Mouse (Mus musculus) midbrain, embryonic 11.5 days (tissue): ENCODE data around the gene Lrp1. TPM values are rescaled to one million over a fixed set of nuclear protein-coding genes. Genes with fewer than 3 reads are reported as not detected.
A peak's percentile ranks its signal among the peaks of the same experiment; 100 is the strongest.

ENCODE experiments used
- ATAC-seq: fragments of 200-750 bp; cut with Nextera tagmentation; 2 replicates; pipeline ENCODE4 v1.8.0; 2017; ENCODE audit warnings: moderate TSS enrichment, moderate library complexity; ENCODE audit not compliant: low FRiP score
- DNase-seq: peaks from one replicate; pipeline ENCODE4 v3.0.0; 2015; ENCODE audit warnings: low spot score; ENCODE audit errors: missing footprints
- H3K27ac ChIP-seq: fragments of 300-500 bp; sonication (generic); 2 replicates; pipeline ENCODE4 v1.5.1; 2014; ENCODE audit warnings: low read depth, low read length
- H3K27me3 ChIP-seq: fragments of 300-500 bp; sonication (generic); 2 replicates; pipeline ENCODE4 v1.6.1; 2014; ENCODE audit warnings: mild to moderate bottlenecking, low read length, moderate library complexity, mixed read lengths; ENCODE audit not compliant: control insufficient read depth, insufficient read depth
- H3K36me3 ChIP-seq: fragments of 300-500 bp; sonication (generic); 2 replicates; pipeline ENCODE4 v1.6.1; 2014; ENCODE audit warnings: mild to moderate bottlenecking, low read length, moderate library complexity, mixed read lengths; ENCODE audit not compliant: control insufficient read depth, insufficient read depth
- H3K4me1 ChIP-seq: fragments of 300-500 bp; sonication (generic); 2 replicates; pipeline ENCODE4 v1.6.1; 2014; ENCODE audit warnings: low read length; ENCODE audit not compliant: control insufficient read depth, insufficient read depth
- H3K4me2 ChIP-seq: fragments of 300-500 bp; sonication (generic); 2 replicates; pipeline ENCODE4 v1.6.1; 2014; ENCODE audit warnings: mild to moderate bottlenecking, moderate library complexity
- H3K4me3 ChIP-seq: fragments of 300-500 bp; sonication (generic); 2 replicates; pipeline ENCODE4 v1.5.1; 2014; ENCODE audit warnings: low read depth, low read length
- H3K9ac ChIP-seq: fragments of 300-500 bp; sonication (generic); 2 replicates; pipeline ENCODE4 v1.6.1; 2014; ENCODE audit warnings: low read length
- H3K9me3 ChIP-seq: fragments of 300-500 bp; sonication (generic); 2 replicates; pipeline ENCODE4 v1.6.1; 2016; ENCODE audit warnings: low read length; ENCODE audit not compliant: control insufficient read depth
- WGBS: fragments of 180-500 bp; shearing (Covaris S2); extraction: QIAGEN DNeasy Blood & Tissue Kit; methylation state at CpG from one replicate; pipeline ENCODE4 v1.1.7; 2014; 5-methylcytosine and 5-hydroxymethylcytosine counted together
- polyA plus RNA-seq: library from polyadenylated mRNA; unstranded; fragments of >200 nt; fragmentation: Nextera tagmentation; extraction: Ambion mirVana; gene quantifications from 2 replicates; pipeline ENCODE4 v1.2.1, GENCODE M21; 2014

The Lrp1 gene
- polyA plus RNA-seq, 1 experiment from 2014 or later = 58.8 TPM

GRCm38 (mm10) chr10:127618173-127618572, 2.8 kb downstream of the Lrp1 start:
- Histone ChIP-seq H3K9ac (no peak overlapping the region), H3K36me3 (no peaks in the 10 kb centered on the region), H3K4me3 (no peak overlapping the region), H3K27me3 (no peaks in the 10 kb centered on the region), H3K27ac (no peak overlapping the region), H3K4me1 (peaks cover 58% of the 10 kb centered on the region), H3K9me3 (no peaks in the 10 kb centered on the region), H3K4me2 (no peak overlapping the region; the same call in 1 of the 2 replicates)
- ATAC-seq = no peak
- 66% methylated on average over 6 of the region's 6 CpGs for WGBS
- DNase-seq = no peak

DNA sequence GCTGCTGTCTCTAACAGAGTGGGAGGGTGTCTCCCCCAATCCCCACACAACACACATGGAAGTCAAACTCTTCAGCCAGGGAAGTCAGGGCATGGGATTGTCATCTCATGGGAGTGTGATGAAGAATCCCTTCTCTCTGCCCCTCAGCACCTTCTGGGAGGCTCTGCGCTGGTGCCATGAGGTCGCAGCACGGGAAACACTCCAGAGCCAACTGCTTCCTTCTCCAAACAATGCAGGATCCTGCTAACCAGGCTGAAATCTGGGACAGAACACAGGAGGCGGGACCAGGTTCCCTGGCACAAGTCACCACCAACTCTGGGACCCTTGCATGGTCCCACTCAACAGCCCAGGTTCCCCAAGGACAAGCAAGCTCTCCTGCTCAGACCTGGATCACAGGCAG, 3.7 kb downstream of the Lrp1 start:
- Histone ChIP-seq H3K4me2 (no peak overlapping the region), H3K9me3 (no peaks in the 10 kb centered on the region), H3K27ac (no peak overlapping the region), H3K4me3 (no peak overlapping the region), H3K36me3 (0 out of 2 replicates have a peak, but pooled peaks cover 2% of the 10 kb centered on the region), H3K9ac (no peak overlapping the region), H3K27me3 (no peaks in the 10 kb centered on the region), H3K4me1 (peaks cover 56% of the 10 kb centered on the region)
- no peak for ATAC-seq
- WGBS = 68% methylated on average over 4 of the region's 4 CpGs
- DNase-seq = no peak

- no peak overlapping the region for H3K9ac ChIP-seq
- no peaks in the 10 kb centered on the region for H3K27me3 ChIP-seq
- peaks cover 51% of the 10 kb centered on the region for H3K4me1 ChIP-seq
- DNase-seq (no peak), ATAC-seq (no peak)
- no peaks in the 10 kb centered on the region for H3K9me3 ChIP-seq
- H3K27ac ChIP-seq = no peak overlapping the region
- WGBS = 37% methylated on average over 7 of the region's 7 CpGs
- H3K36me3 ChIP-seq = peaks cover 10% of the 10 kb centered on the region
- no peak overlapping the region for H3K4me2 ChIP-seq
- no peak overlapping the region for H3K4me3 ChIP-seq
These were observed 4.7 kb downstream of the Lrp1 start for GRCm38 (mm10) chr10:127616261-127616679.

- peaks cover 11% of the 10 kb centered on the region for H3K36me3 ChIP-seq
- H3K27me3 ChIP-seq = no peaks in the 10 kb centered on the region
- no peaks in the 10 kb centered on the region for H3K9me3 ChIP-seq
- H3K4me3 ChIP-seq = no peak overlapping the region
- H3K9ac ChIP-seq = no peak overlapping the region
- ATAC-seq (no peak), DNase-seq (no peak)
- no peak overlapping the region for H3K4me2 ChIP-seq
- 68% methylated on average over 3 of the region's 3 CpGs for WGBS
- H3K4me1 ChIP-seq = peaks cover 51% of the 10 kb centered on the region
- no peak overlapping the region for H3K27ac ChIP-seq
These were observed 5.4 kb downstream of the Lrp1 start for GRCm38 (mm10) chr10:127615591-127615990.

GRCm38 (mm10) chr10:127615034-127615374, 5.9 kb downstream of the Lrp1 start:
- peaks cover 51% of the 10 kb centered on the region for H3K4me1 ChIP-seq
- H3K4me2 ChIP-seq = no peak overlapping the region
- DNase-seq (no peak), ATAC-seq (no peak)
- no peaks in the 10 kb centered on the region for H3K27me3 ChIP-seq
- no peaks in the 10 kb centered on the region for H3K9me3 ChIP-seq
- no peak overlapping the region for H3K4me3 ChIP-seq
- H3K9ac ChIP-seq = peak overlapping the region; percentile 0; the same call in 1 of the 2 replicates
- H3K27ac ChIP-seq = no peak overlapping the region
- 45% methylated on average over 2 of the region's 2 CpGs for WGBS
- H3K36me3 ChIP-seq = peaks cover 17% of the 10 kb centered on the region

DNA sequence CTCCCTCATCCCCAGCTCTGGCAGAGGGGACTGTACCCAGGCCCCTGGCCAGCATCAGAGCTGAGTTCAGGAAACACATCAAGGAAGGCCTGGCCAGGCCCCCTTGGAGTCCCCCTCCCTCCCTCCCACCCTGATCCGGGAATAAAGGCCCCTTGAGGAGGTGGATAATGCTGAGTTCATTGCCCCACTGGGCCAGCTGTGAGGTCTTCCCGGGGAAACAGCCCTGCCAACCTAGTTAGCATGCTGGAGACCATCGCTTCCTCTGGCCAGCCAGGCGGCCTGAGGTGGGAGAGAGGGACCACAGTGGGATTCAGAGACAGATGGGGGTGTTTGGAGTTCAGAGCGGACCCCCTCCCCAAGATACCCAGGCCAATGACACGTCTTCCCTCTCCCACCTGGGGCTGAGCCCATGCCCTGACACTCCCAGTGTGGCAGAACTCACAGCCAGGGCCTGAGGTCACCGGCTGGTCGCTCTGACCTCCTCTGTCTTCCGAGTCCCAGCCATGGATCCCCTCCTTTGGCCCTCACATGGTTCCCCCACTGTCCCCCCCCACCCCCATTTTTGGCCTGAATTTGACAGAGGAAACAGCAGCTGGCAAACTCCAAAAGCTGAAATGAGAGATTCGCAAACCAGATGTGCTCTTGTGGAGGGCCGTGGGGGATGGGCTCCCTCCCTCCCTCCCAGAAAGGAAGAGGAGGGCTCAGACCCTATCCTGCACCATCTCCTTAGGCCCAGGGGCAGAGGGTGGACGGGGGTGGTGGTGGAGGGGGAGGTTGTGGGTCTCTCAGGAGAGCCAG, 6.5 kb downstream of the Lrp1 start:
- H3K4me1 ChIP-seq = peaks cover 48% of the 10 kb centered on the region
- H3K27ac ChIP-seq = no peak overlapping the region; the same call in 1 of the 2 replicates
- H3K9me3 ChIP-seq = no peaks in the 10 kb centered on the region
- peaks cover 22% of the 10 kb centered on the region for H3K36me3 ChIP-seq
- ATAC-seq (0 out of 2 replicates have a peak, but pooled peaks have one; percentile 23), DNase-seq (no peak)
- no peak overlapping the region for H3K4me3 ChIP-seq
- no peaks in the 10 kb centered on the region for H3K27me3 ChIP-seq
- peak overlapping the region; percentile 17; the same call in 1 of the 2 replicates for H3K9ac ChIP-seq
- no peak overlapping the region for H3K4me2 ChIP-seq
- 23% methylated on average over 12 of the region's 12 CpGs for WGBS

GRCm38 (mm10) chr10:127612079-127612775, 8.7 kb downstream of the Lrp1 start:
- no peaks in the 10 kb centered on the region for H3K9me3 ChIP-seq
- DNase-seq (no peak), ATAC-seq (no peak)
- no peak overlapping the region for H3K4me2 ChIP-seq
- H3K4me3 ChIP-seq = no peak overlapping the region
- no peak overlapping the region for H3K27ac ChIP-seq
- 88% methylated on average over 14 of the region's 14 CpGs for WGBS
- peaks cover 22% of the 10 kb centered on the region for H3K36me3 ChIP-seq
- H3K4me1 ChIP-seq = peaks cover 33% of the 10 kb centered on the region
- no peak overlapping the region for H3K9ac ChIP-seq
- no peaks in the 10 kb centered on the region for H3K27me3 ChIP-seq

GRCm38 (mm10) chr10:127610066-127610415, 10.9 kb downstream of the Lrp1 start:
- no peak overlapping the region for H3K4me2 ChIP-seq
- WGBS = 91% methylated on average over 9 of the region's 9 CpGs
- H3K36me3 ChIP-seq = peaks cover 28% of the 10 kb centered on the region
- H3K9me3 ChIP-seq = no peaks in the 10 kb centered on the region
- DNase-seq (no peak), ATAC-seq (no peak)
- no peak overlapping the region for H3K4me3 ChIP-seq
- H3K27me3 ChIP-seq = no peaks in the 10 kb centered on the region
- no peak overlapping the region for H3K9ac ChIP-seq
- peaks cover 13% of the 10 kb centered on the region for H3K4me1 ChIP-seq
- no peak overlapping the region for H3K27ac ChIP-seq

GRCm38 (mm10) chr10:127609415-127610065, 11.4 kb downstream of the Lrp1 start:
- no peaks in the 10 kb centered on the region for H3K9me3 ChIP-seq
- 78% methylated on average over 9 of the region's 9 CpGs for WGBS
- no peak for ATAC-seq
- no peak overlapping the region for H3K27ac ChIP-seq
- no peak overlapping the region for H3K4me2 ChIP-seq
- no peak overlapping the region for H3K4me3 ChIP-seq
- no peak for DNase-seq
- H3K36me3 ChIP-seq = peaks cover 28% of the 10 kb centered on the region
- no peaks in the 10 kb centered on the region for H3K27me3 ChIP-seq
- H3K9ac ChIP-seq = no peak overlapping the region
- peaks cover 8% of the 10 kb centered on the region for H3K4me1 ChIP-seq
